Mouse (Mus musculus) kidney, postnatal 0 days (tissue): ENCODE data around the gene Rxfp2. TPM values are rescaled to one million over a fixed set of nuclear protein-coding genes. Genes with fewer than 3 reads are reported as not detected.

ENCODE experiments used
- ATAC-seq: fragments of 200-750 bp; cut with Nextera tagmentation; replicated peaks from 2 replicates; pipeline ENCODE4 v1.8.0; 2017; ENCODE audit warnings: low read depth, moderate number of reproducible peaks, moderate TSS enrichment, moderate library complexity; ENCODE audit not compliant: low FRiP score
- DNase-seq: peaks from one replicate; pipeline ENCODE4 v3.0.0-alpha.2; 2016; ENCODE audit warnings: low spot score
- H3K27ac ChIP-seq: fragments of 300-500 bp; sonication (generic); 2 replicates; pipeline ENCODE4 v1.5.1; 2014; ENCODE audit warnings: mild to moderate bottlenecking
- H3K27me3 ChIP-seq: fragments of 300-500 bp; sonication (generic); 2 replicates; pipeline ENCODE4 v1.6.1; 2014; ENCODE audit warnings: low read length, mixed read lengths; ENCODE audit not compliant: insufficient read depth
- H3K36me3 ChIP-seq: fragments of 300-500 bp; sonication (generic); 2 replicates; pipeline ENCODE4 v1.6.1; 2014; ENCODE audit warnings: low read length, mixed read lengths; ENCODE audit not compliant: insufficient read depth
- H3K4me1 ChIP-seq: fragments of 300-500 bp; sonication (generic); replicated peaks from 2 replicates; pipeline ENCODE4 v1.6.1; 2014; ENCODE audit warnings: antibody characterized with exemption, low read length, mixed read lengths; ENCODE audit not compliant: insufficient read depth
- H3K4me2 ChIP-seq: fragments of 300-500 bp; sonication (generic); 2 replicates; pipeline ENCODE4 v1.6.1; 2014; ENCODE audit warnings: mild to moderate bottlenecking, low read length, moderate library complexity, mixed read lengths
- H3K4me3 ChIP-seq: fragments of 300-500 bp; sonication (generic); replicated peaks from 2 replicates; pipeline ENCODE4 v1.5.1; 2014; ENCODE audit warnings: low read depth, low read length
- H3K9ac ChIP-seq: fragments of 300-500 bp; sonication (generic); 2 replicates; pipeline ENCODE4 v1.6.1; 2014; ENCODE audit warnings: low read depth, low read length
- H3K9me3 ChIP-seq: fragments of 300-500 bp; sonication (generic); replicated peaks from 2 replicates; pipeline ENCODE4 v1.6.1; 2016; ENCODE audit warnings: low read length, inconsistent platforms, mixed read lengths
- CTCF ChIP-seq: IDR thresholded peaks from 2 replicates; pipeline ENCODE4 v1.5.1; 2016; ENCODE audit warnings: antibody characterized with exemption, low read depth, mild to moderate bottlenecking, moderate library complexity
- WGBS: fragments of 180-500 bp; shearing (Covaris S2); extraction: QIAGEN DNeasy Blood & Tissue Kit; methylation state at CpG from one replicate; pipeline ENCODE4 v1.1.7; 2014; 5-methylcytosine and 5-hydroxymethylcytosine counted together
- polyA plus RNA-seq: library from polyadenylated mRNA; unstranded; fragments of >200 nt; fragmentation: Nextera tagmentation; extraction: Ambion mirVana; gene quantifications from 2 replicates; pipeline ENCODE4 v1.2.1, GENCODE M21; 2015

The Rxfp2 gene
- polyA plus RNA-seq: 0.43 and 0.46 TPM in 2 replicates

DNA sequence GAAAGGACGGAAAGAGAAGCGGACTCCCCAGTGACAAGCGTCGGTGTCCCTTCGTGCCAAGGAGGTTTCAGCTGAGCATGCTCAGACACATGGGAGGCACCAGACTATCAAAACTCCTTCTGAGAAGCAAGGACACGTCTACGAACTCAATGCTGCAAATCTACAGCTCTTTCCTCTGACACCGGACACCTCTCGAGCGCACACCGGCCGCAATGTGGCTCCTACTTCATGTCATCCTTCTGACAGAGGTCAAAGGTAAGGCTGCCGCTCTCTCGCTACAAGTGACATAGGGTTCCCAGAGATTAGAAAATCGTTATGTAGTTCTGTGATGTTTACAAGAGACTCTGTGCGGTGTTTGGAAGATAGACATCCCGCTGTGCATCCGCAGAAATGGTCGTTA, at the start of gene Rxfp2:
Gene Rxfp2, plus strand, starts transcription at position 20 of the 400 bp plus-strand sequence.
- Histone ChIP-seq H3K27ac (no peak within 1 kb of the TSS), H3K9me3 (no peaks in the 10 kb centered on the region), H3K4me3 (no peak within 1 kb of the TSS), H3K4me2 (no peak within 1 kb of the TSS), H3K9ac (no peak within 1 kb of the TSS), H3K27me3 (no peaks in the 10 kb centered on the region), H3K4me1 (0 out of 2 replicates have a peak, but pooled peaks cover 9% of the 10 kb centered on the region), H3K36me3 (no peaks in the 10 kb centered on the region)
- DNase-seq: no peak
- ATAC-seq: no peak
- 45% methylated on average over 19 of the region's 19 CpGs for WGBS
- TF ChIP-seq CTCF: no peak

- ATAC-seq: no peak
- no peak for DNase-seq
- no peaks in the 10 kb centered on the region for H3K27me3 ChIP-seq
- H3K36me3 ChIP-seq: no peaks in the 10 kb centered on the region
- TF ChIP-seq CTCF: no peak
- no peak overlapping the region for H3K27ac ChIP-seq
- H3K9ac ChIP-seq: no peak overlapping the region
- no peak overlapping the region for H3K4me3 ChIP-seq
- no peaks in the 10 kb centered on the region for H3K9me3 ChIP-seq
- WGBS: 91% methylated on average over 11 of the region's 11 CpGs
- H3K4me2 ChIP-seq: no peak overlapping the region
- H3K4me1 ChIP-seq: no peaks in the 10 kb centered on the region
Measured at GRCm38 (mm10) chr5:149970261-149970660, 48.2 kb upstream of the Rxfp2 start.

DNA sequence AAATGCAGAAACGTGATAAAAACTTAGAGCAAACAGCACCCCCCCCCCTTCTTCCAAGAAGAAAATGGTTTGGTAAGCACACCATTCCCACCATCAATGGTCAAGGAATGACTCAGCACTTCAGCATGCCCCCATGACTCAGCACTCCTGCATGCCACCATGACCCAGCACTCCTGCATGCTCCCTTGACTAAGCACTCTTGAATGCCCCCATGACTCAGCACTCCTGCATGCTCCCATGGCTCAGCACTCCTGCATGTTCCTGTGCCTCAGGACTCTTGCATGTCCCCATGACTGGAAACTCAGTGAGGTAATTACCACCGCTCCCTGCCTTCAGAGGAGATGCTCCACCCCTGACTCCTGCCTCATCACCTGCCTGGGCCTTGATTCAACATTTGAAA, 41.4 kb upstream of the Rxfp2 start:
- H3K4me2 ChIP-seq: no peak overlapping the region
- no peak for DNase-seq
- H3K9ac ChIP-seq: no peak overlapping the region
- no peaks in the 10 kb centered on the region for H3K4me1 ChIP-seq
- H3K4me3 ChIP-seq: no peak overlapping the region
- no peaks in the 10 kb centered on the region for H3K9me3 ChIP-seq
- no peaks in the 10 kb centered on the region for H3K36me3 ChIP-seq
- H3K27me3 ChIP-seq: no peaks in the 10 kb centered on the region
- 92% methylated on average over 2 of the region's 2 CpGs for WGBS
- no peak for TF ChIP-seq CTCF
- ATAC-seq: no peak
- no peak overlapping the region for H3K27ac ChIP-seq

GRCm38 (mm10) chr5:149983621-149984020, 34.9 kb upstream of the Rxfp2 start:
- TF ChIP-seq CTCF: peak; percentile 64
- Histone ChIP-seq H3K9ac (no peak overlapping the region), H3K4me2 (no peak overlapping the region), H3K4me1 (no peaks in the 10 kb centered on the region), H3K27me3 (no peaks in the 10 kb centered on the region), H3K27ac (no peak overlapping the region), H3K4me3 (no peak overlapping the region), H3K9me3 (no peaks in the 10 kb centered on the region), H3K36me3 (no peaks in the 10 kb centered on the region)
- DNase-seq (peak; percentile 55), ATAC-seq (no peak)
- 65% methylated on average over 4 of the region's 4 CpGs for WGBS

GRCm38 (mm10) chr5:149994578-149994977, 23.9 kb upstream of the Rxfp2 start:
- Histone ChIP-seq H3K9me3 (no peaks in the 10 kb centered on the region), H3K27ac (no peak overlapping the region), H3K27me3 (no peaks in the 10 kb centered on the region), H3K9ac (no peak overlapping the region), H3K4me3 (no peak overlapping the region), H3K36me3 (no peaks in the 10 kb centered on the region), H3K4me1 (no peaks in the 10 kb centered on the region), H3K4me2 (no peak overlapping the region)
- DNase-seq: no peak
- TF ChIP-seq CTCF: no peak
- ATAC-seq: no peak
- 73% methylated on average over 5 of the region's 5 CpGs for WGBS

DNA sequence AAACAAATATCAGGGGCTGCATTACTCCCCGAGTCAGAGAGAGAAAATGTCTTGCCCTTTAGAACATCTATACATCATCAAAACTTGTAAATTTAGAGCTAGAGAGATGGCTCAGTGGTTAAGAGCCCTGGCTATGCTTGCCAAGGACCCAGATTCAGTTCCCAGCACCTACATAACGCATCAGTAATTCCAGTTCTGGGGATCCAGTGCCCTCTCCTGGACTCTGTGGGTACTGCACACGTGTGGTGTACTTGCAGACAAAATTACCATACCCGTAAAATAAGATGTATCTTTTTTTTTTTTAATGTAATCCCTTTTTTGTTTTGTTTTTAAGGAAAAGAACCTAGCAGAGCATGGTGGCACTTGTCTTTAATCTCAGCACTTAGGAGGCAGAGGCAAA, 21.9 kb upstream of the Rxfp2 start:
- Histone ChIP-seq H3K4me2 (no peak overlapping the region), H3K27me3 (no peaks in the 10 kb centered on the region), H3K4me3 (no peak overlapping the region), H3K36me3 (no peaks in the 10 kb centered on the region), H3K4me1 (no peaks in the 10 kb centered on the region), H3K9ac (no peak overlapping the region), H3K9me3 (no peaks in the 10 kb centered on the region), H3K27ac (no peak overlapping the region)
- DNase-seq (no peak), ATAC-seq (no peak)
- 92% methylated on average over 4 of the region's 4 CpGs for WGBS
- peak; percentile 33; the same call in 1 of the 2 replicates for TF ChIP-seq CTCF
